Mouse (Mus musculus): Measurements from ENCODE around the gene Hoxd4. TPM values are rescaled to one million over a fixed set of nuclear protein-coding genes. Genes with fewer than 3 reads are reported as not detected.

Hoxd4 gene
- polyA plus RNA-seq, 1 experiment = 2.9 TPM

DNA sequence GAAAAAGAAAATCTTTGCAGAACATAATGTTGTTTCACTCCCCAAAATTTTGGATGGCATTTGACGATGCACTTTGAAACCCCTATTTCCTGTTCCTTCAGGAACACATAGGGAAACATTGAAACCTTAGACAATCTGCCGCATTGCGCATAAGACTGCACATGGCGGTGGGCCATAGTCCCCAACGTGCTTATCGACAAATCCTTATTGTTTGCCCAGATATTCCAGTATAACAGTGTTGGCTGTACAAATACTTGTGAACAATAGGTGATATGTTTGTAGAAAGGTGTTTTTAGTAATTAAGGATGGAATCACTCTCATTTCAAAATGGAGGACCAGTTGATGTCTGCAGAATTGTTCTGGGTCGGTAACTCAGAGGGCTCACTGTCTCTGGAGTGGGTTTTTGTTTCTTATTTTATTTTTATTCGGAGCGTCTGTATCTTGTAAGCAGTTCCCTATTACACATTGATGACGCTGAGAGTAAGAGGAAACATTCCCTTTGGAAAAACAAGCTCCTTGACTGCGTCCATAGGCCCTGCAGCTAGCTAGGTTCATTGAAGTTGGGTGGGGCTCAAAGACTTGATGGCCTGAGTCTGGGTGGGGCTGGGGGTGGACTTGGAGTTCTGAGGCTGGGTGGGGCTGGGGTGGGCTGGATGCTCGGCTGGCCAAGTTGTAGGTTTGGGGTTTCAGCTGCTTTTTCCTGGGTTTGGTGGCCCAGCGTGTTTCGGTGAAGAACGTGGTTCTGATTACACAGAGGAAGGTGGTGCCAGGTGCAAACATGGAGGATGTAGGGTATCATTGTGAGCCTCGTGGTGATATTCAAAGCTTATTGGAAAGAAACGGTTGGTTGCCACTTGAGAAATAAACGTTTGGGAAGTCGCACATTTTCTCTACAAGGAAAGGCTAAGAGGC, 1.8 kb downstream of the Hoxd4 start:
- Histone ChIP-seq H3K4me1 (ENCODE audit: control insufficient read depth, insufficient read depth, low read length) (no peaks in the 10 kb centered on the region; the same call in 1 of the 2 replicates), H3K4me3 (replicated peaks; ENCODE audit: control insufficient read depth, low read depth, low read length) (no peak overlapping the region), H3K27ac (ENCODE audit: control insufficient read depth, insufficient read depth, low read depth, low read length, poor library complexity) (no peak overlapping the region)
- 22% methylated on average over 19 of the region's 19 CpGs for WGBS
- TF ChIP-seq POLR2A (IDR thresholded peaks at IDR 0.05; ENCODE audit: borderline replicate concordance, control insufficient read depth, low read depth, low read length) = no peak
- no peak for TF ChIP-seq CTCF (IDR thresholded peaks at IDR 0.05; ENCODE audit: control insufficient read depth, insufficient read depth, low read length)

DNA sequence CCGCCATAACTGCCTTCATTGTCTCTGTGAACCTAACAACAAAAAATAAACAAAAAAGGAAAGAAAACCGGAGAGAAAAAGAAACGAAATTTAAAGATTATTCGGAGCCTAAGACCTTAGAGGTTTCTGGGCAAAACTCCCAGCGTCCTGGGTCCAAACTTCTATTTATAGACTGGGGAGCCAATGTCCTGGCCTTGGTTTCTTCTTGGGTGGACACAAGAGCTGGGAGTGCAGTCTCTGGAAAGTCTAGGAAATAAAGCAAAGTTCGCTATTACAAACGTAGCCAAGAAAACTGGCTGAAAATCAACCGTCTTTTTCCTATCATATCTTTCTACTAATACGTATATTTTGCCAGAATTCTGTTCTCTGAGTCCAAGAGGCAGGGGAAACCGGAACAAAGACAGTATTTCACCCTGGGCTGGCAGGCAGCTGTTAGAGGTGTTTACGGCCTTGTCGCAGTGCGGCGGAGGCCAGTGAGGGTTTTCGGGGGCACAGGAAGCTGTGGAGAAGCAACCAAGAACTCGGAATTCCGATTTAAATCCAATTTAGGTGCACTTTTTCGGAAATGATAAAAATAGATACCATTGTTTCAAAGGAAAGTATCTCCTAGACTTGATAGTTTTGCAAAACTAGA, 2.5 kb downstream of the Hoxd4 start:
- Histone ChIP-seq H3K4me1 (ENCODE audit: control insufficient read depth, insufficient read depth, low read length) (no peaks in the 10 kb centered on the region; the same call in 1 of the 2 replicates), H3K4me3 (replicated peaks; ENCODE audit: control insufficient read depth, low read depth, low read length) (no peak overlapping the region), H3K27ac (ENCODE audit: control insufficient read depth, insufficient read depth, low read depth, low read length, poor library complexity) (no peak overlapping the region)
- TF ChIP-seq CTCF (IDR thresholded peaks at IDR 0.05; ENCODE audit: control insufficient read depth, insufficient read depth, low read length) (no peak), POLR2A (IDR thresholded peaks at IDR 0.05; ENCODE audit: borderline replicate concordance, control insufficient read depth, low read depth, low read length) (no peak)
- WGBS = 10% methylated on average over 18 of the region's 18 CpGs

DNA sequence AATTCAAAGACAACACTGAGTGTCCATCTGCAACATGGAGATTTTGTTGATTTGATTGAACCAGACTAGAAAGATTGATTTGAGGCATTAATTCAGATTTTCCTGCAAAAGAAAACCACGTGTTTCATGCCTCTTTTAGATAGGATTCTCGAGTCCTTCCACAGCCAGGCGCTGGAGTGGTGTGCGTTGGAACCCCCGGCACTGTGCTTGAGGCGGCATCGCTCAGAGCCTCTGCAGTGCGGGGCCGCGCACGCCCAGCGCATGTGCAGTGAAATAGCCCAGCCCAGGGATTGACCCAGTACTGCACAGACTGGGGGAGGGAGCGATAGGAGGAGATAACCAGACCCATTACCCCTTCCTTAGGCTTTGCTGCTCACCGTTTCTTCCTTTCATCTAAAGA, 3.2 kb downstream of the Hoxd4 start:
- 4% methylated on average over 14 of the region's 14 CpGs for WGBS
- H3K4me1 ChIP-seq (ENCODE audit: control insufficient read depth, insufficient read depth, low read length) = no peaks in the 10 kb centered on the region; the same call in 1 of the 2 replicates
- no peak overlapping the region for H3K4me3 ChIP-seq (replicated peaks; ENCODE audit: control insufficient read depth, low read depth, low read length)
- H3K27ac ChIP-seq (ENCODE audit: control insufficient read depth, insufficient read depth, low read depth, low read length, poor library complexity) = no peak overlapping the region; the same call in 1 of the 2 replicates
- TF ChIP-seq POLR2A (IDR thresholded peaks at IDR 0.05; ENCODE audit: borderline replicate concordance, control insufficient read depth, low read depth, low read length) (no peak), CTCF (IDR thresholded peaks at IDR 0.05; ENCODE audit: control insufficient read depth, insufficient read depth, low read length) (no peak)

DNA sequence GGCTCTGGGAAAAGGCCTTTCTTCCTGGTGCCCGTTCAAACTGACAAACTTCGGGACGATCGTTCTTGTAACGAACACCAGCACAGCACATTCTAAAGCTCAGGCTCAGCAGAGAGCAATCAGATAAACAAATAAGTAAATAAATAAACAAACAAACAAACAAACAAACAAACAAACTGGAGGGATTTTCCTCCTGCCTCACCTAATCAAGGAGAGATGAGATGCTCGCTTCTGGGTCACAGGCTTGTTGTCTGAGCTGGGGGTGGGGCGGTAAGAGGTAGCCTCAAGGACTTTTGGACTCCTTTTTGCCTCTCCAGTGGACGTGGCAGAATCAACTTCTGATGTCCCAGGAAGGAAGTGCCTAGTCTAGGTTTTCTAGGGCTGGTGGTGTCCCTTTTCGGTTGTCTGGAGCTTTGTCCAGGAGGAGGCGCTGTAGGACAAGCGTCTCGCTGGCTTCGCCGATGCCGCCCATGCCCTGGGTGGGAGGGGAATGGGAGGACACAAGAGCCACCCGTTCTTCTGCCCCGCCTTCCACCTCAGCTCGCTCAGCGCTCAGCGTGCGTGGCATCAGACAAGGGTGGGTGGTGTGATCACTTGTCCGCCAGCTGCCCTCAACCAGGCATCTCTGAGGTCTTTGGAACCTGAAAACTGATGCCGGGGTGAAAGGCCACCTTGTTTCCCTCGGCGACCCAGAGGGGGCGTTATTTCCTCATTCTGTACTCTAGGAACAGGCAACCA, 3.9 kb downstream of the Hoxd4 start:
- Histone ChIP-seq H3K27ac (ENCODE audit: control insufficient read depth, insufficient read depth, low read depth, low read length, poor library complexity) (no peak overlapping the region), H3K4me1 (ENCODE audit: control insufficient read depth, insufficient read depth, low read length) (no peaks in the 10 kb centered on the region; the same call in 1 of the 2 replicates), H3K4me3 (replicated peaks; ENCODE audit: control insufficient read depth, low read depth, low read length) (no peak overlapping the region)
- WGBS = 4% methylated on average over 26 of the region's 26 CpGs
- no peak for TF ChIP-seq POLR2A (IDR thresholded peaks at IDR 0.05; ENCODE audit: borderline replicate concordance, control insufficient read depth, low read depth, low read length)
- peak; percentile 60 for TF ChIP-seq CTCF (IDR thresholded peaks at IDR 0.05; ENCODE audit: control insufficient read depth, insufficient read depth, low read length)

GRCm38 (mm10) chr2:74720384-74720783, 8.7 kb downstream of the Hoxd4 start:
- no peak overlapping the region for H3K4me3 ChIP-seq (replicated peaks; ENCODE audit: control insufficient read depth, low read depth, low read length)
- no peaks in the 10 kb centered on the region for H3K4me1 ChIP-seq (ENCODE audit: control insufficient read depth, insufficient read depth, low read length)
- 21% methylated on average over 2 of the region's 2 CpGs for WGBS
- H3K27ac ChIP-seq (ENCODE audit: control insufficient read depth, insufficient read depth, low read depth, low read length, poor library complexity) = no peak overlapping the region
- TF ChIP-seq CTCF (IDR thresholded peaks at IDR 0.05; ENCODE audit: control insufficient read depth, insufficient read depth, low read length) (no peak), POLR2A (IDR thresholded peaks at IDR 0.05; ENCODE audit: borderline replicate concordance, control insufficient read depth, low read depth, low read length) (no peak)

- no peak overlapping the region for H3K4me3 ChIP-seq (replicated peaks; ENCODE audit: control insufficient read depth, low read depth, low read length)
- H3K4me1 ChIP-seq (ENCODE audit: control insufficient read depth, insufficient read depth, low read length) = no peaks in the 10 kb centered on the region
- no peak for TF ChIP-seq CTCF (IDR thresholded peaks at IDR 0.05; ENCODE audit: control insufficient read depth, insufficient read depth, low read length)
- TF ChIP-seq POLR2A (IDR thresholded peaks at IDR 0.05; ENCODE audit: borderline replicate concordance, control insufficient read depth, low read depth, low read length) = no peak
- WGBS = 51% methylated on average over 5 of the region's 5 CpGs
- no peak overlapping the region for H3K27ac ChIP-seq (ENCODE audit: control insufficient read depth, insufficient read depth, low read depth, low read length, poor library complexity)
Observed at GRCm38 (mm10) chr2:74720955-74721491, 9.3 kb downstream of the Hoxd4 start.

DNA sequence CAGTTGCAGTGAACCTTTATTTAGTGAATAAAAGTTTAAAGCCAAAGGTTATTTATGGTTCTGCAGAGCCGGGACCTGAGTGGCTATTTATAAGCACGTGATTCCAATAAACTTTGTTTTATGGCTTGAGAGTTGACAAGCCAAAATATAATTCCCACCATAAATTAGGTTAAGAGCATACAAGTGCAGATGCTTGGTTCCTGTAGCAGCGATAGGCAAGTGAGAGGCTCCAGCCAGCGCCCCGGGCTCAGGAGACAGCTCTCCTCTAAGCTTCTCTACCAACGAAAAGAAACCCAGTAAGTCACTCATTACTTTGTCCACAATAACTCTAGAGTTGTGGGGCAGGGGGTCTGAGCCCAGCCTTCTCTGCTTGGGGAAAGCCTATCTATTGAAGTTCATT, 10.2 kb downstream of the Hoxd4 start:
- no peak for TF ChIP-seq CTCF (IDR thresholded peaks at IDR 0.05; ENCODE audit: control insufficient read depth, insufficient read depth, low read length)
- TF ChIP-seq POLR2A (IDR thresholded peaks at IDR 0.05; ENCODE audit: borderline replicate concordance, control insufficient read depth, low read depth, low read length) = no peak
- H3K4me3 ChIP-seq (replicated peaks; ENCODE audit: control insufficient read depth, low read depth, low read length) = no peak overlapping the region
- H3K4me1 ChIP-seq (ENCODE audit: control insufficient read depth, insufficient read depth, low read length) = no peaks in the 10 kb centered on the region
- WGBS = 11% methylated on average over 6 of the region's 6 CpGs
- no peak overlapping the region for H3K27ac ChIP-seq (ENCODE audit: control insufficient read depth, insufficient read depth, low read depth, low read length, poor library complexity)
